Mouse (Mus musculus) kidney, adult 10 weeks (tissue): Measurements from ENCODE around the gene Olfr1313. TPM values are rescaled to one million over a fixed set of nuclear protein-coding genes. Genes with fewer than 3 reads are reported as not detected.

ENCODE experiments used
- polyA plus RNA-seq: library from polyadenylated mRNA; stranded (reverse); fragments of 350-450 nt; fragmentation: Illumina TruSeq; extraction: RNeasy Lipid Tissue Mini Kit (QIAGEN cat#74804); gene quantifications from one replicate; pipeline ENCODE4 v1.2.3, GENCODE M21; 2014; ENCODE audit warnings: low read depth, low replicate concordance

The Olfr1313 gene
- not detected for polyA plus RNA-seq

GRCm38 (mm10) chr2:112077743-112078142 lies at the start of gene Olfr1313:
Gene Olfr1313, minus strand, starts transcription at chr2:112077843.

GRCm38 (mm10) chr2:112115340-112115739 lies 37.7 kb upstream of the Olfr1313 start, which contains the start of gene Olfr1315-ps1:
Gene Olfr1315-ps1, minus strand, starts transcription at chr2:112115440.

GRCm38 (mm10) chr2:112096681-112097080 lies 19.0 kb upstream of the Olfr1313 start, which contains the start of gene Olfr1314:
Gene Olfr1314, minus strand, starts transcription at chr2:112096781.

GRCm38 (mm10) chr2:112050138-112050537 lies 27.5 kb downstream of the Olfr1313 start, which contains the start of gene Olfr1312:
Gene Olfr1312, minus strand, starts transcription at chr2:112050238.

GRCm38 (mm10) chr2:112024312-112024711 lies 53.3 kb downstream of the Olfr1313 start, which contains the start of gene Olfr1311:
Gene Olfr1311, minus strand, starts transcription at chr2:112024412.

Other genes with a start within 250 kb of the Olfr1313 start
- gene Olfr1305, start 200.7 kb downstream of the Olfr1313 start, polyA plus RNA-seq, result not detected
- not detected for gene Olfr1306, start 161.6 kb downstream of the Olfr1313 start, polyA plus RNA-seq
- gene Olfr1307, start 128.4 kb downstream of the Olfr1313 start, polyA plus RNA-seq, result not detected
- not detected for gene Olfr1308, start 112.9 kb downstream of the Olfr1313 start, polyA plus RNA-seq
- not detected for gene Olfr1309, start 87.6 kb downstream of the Olfr1313 start, polyA plus RNA-seq
- not detected for gene Olfr1310, start 65.1 kb downstream of the Olfr1313 start, polyA plus RNA-seq
- gene Olfr1311, start 53.4 kb downstream of the Olfr1313 start, polyA plus RNA-seq, result not detected
- not detected for gene Olfr1312, start 27.6 kb downstream of the Olfr1313 start, polyA plus RNA-seq
- not detected for gene Olfr1314, start 18.9 kb upstream of the Olfr1313 start, polyA plus RNA-seq
- not detected for gene Olfr1315-ps1, start 37.6 kb upstream of the Olfr1313 start, polyA plus RNA-seq
- gene Olfr1316, start 57.1 kb upstream of the Olfr1313 start, polyA plus RNA-seq, result not detected
- not detected for gene Olfr1317, start 62.5 kb upstream of the Olfr1313 start, polyA plus RNA-seq
- not detected for gene Olfr1318, start 76.4 kb upstream of the Olfr1313 start, polyA plus RNA-seq
- not detected for gene Lpcat4, start 161.6 kb upstream of the Olfr1313 start, polyA plus RNA-seq
- not detected for gene Nutm1, start 181.4 kb upstream of the Olfr1313 start, polyA plus RNA-seq
- 48.2 TPM for gene Nop10, start 184.1 kb upstream of the Olfr1313 start, polyA plus RNA-seq
- 44.4 TPM for gene Slc12a6, start 188.0 kb upstream of the Olfr1313 start, polyA plus RNA-seq
- gene Gm21985, start 188.5 kb upstream of the Olfr1313 start, polyA plus RNA-seq, result 0.40 TPM